Mouse (Mus musculus): Measurements from ENCODE around the gene Tigit. TPM values are rescaled to one million over a fixed set of nuclear protein-coding genes. Genes with fewer than 3 reads are reported as not detected.

The Tigit gene
- polyA plus RNA-seq, 1 experiment from 2014 or later = not detected

DNA sequence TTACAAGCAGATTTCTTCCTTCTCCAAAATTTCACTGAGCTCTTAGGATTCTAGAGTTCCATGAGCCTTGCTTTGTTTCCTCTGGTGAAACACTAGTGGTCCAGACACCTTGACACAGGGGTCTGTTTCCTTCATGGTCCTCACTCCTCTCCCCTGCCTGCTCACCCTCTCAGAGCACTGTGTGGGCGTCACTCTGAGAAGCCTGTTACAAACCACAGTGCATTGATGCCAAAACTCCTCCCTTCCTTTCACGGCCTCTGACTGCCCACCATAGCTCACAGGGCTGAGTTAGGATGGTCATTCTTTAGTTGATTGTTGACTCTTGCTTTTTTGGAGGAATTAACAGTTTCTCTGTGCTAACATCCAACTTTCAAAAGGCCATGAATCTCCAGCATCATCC is 43.6 kb downstream of the Tigit start:
- in situ Hi-C loops (cut with MboI; ENCODE audit: low pct_unique_long_range_greater_than_20kb) = no loop called here

DNA sequence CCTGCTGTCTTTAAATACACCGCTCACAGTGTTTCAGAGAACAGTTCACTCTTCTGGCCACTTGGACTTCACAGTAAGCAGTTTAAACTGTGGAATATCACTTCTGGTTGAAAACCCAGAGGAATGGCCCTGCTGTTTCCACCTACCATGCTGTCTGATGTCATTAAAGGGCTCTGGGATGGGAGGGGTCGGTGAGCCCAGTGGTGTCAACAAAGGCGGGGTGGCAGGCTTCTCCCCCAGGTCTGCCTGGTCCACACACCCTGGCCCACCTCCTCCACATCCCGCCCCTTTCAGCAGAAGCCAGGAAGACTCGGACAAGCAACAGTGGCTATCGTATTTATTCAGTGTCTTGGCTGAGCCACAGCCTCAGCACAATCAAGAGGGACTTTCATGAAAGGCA is 44.7 kb downstream of the Tigit start:
- no peak for ATAC-seq
- in situ Hi-C loops (cut with MboI; ENCODE audit: low pct_unique_long_range_greater_than_20kb) = no loop called here
- no peak for TF ChIP-seq CTCF (IDR thresholded peaks at IDR 0.05)

More for the DNA sequence above, 43.6 kb downstream of the Tigit start:
- CTCF ChIA-PET = no interaction called here
- ATAC-seq (no peak), DNase-seq (ENCODE audit: low read depth, low spot score) (no peak)
- POLR2A ChIA-PET = no interaction called here
- no peaks in the 10 kb centered on the region for H3K27me3 ChIP-seq
- TF ChIP-seq CTCF (IDR thresholded peaks at IDR 0.05) = no peak

DNA sequence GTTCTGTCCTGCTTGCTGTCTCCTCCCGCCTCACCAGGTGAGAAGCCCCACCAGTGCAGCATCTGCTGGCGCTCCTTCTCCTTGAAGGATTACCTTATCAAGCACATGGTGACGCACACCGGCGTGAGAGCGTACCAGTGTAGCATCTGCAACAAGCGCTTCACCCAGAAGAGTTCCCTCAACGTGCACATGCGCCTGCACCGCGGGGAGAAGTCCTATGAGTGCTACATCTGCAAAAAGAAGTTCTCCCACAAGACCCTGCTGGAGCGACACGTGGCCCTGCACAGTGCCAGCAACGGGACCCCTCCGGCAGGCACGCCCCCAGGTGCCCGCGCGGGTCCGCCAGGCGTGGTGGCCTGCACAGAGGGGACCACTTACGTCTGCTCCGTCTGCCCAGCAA is 45.7 kb downstream of the Tigit start:
- ATAC-seq (no peak), DNase-seq (ENCODE audit: low read depth, low spot score) (no peak)
- CTCF ChIA-PET = no interaction called here
- POLR2A ChIA-PET = no interaction called here
- no peaks in the 10 kb centered on the region for H3K27me3 ChIP-seq
- in situ Hi-C loops (cut with MboI; ENCODE audit: low pct_unique_long_range_greater_than_20kb) = no loop called here
- TF ChIP-seq CTCF (IDR thresholded peaks at IDR 0.05) = no peak

More for the DNA sequence above, 44.7 kb downstream of the Tigit start:
- no peaks in the 10 kb centered on the region for H3K27me3 ChIP-seq
- ChIA-PET POLR2A (no interaction called here), CTCF (no interaction called here)
- no peak for DNase-seq (ENCODE audit: low read depth, low spot score)

DNA sequence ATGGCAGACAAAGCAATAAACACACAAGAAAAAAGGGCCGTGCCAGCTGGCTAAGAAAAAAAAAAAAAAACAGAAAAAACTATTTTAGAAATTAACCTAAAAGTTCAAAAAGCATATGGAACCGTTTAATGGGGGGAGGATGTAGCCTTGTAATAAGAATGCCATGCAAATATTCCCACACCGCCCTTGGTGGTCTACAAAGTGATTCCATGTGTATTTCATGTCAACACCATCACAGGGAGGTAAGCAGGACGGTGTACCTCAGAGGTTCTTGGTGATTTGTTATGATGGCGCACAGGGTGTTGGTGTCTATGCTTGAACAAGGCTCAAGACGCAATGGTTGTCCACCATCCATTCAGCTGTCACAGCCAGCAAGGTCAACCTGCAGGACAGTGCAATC is 46.6 kb downstream of the Tigit start:
- no peak for DNase-seq (ENCODE audit: low read depth, low spot score)
- in situ Hi-C loops (cut with MboI; ENCODE audit: low pct_unique_long_range_greater_than_20kb) = no loop called here
- CTCF ChIA-PET = no interaction called here
- POLR2A ChIA-PET = interaction anchor here (0.6 kb wide), 1 partner anchor 14 kb away, joined by 4 read pairs; no protein-coding TSS in a partner anchor
- no peak for TF ChIP-seq CTCF (IDR thresholded peaks at IDR 0.05)
- no peak for ATAC-seq
- H3K27me3 ChIP-seq = no peaks in the 10 kb centered on the region

DNA sequence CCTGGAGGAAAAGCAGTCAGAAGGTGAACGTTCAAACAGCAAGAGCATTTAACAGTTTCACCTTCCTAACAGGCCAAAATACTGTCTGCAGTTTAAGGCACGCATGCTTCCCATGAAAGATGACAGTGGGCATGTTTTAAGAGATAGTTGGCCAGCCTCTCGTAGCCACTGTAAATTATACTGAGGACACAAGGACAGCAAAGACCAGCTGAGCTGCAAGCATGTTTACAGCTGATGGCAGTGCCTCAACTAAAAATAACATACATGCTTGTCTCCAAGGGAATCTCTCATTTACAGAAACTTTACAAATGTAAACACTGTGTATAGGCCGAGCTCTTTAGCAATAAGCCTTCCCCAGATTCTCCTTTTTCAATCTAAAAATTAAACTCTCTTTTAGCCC is 47.6 kb downstream of the Tigit start:
- DNase-seq (ENCODE audit: low read depth, low spot score) = no peak
- H3K27me3 ChIP-seq = no peaks in the 10 kb centered on the region
- ATAC-seq = no peak
- ChIA-PET POLR2A (no interaction called here), CTCF (no interaction called here)
- in situ Hi-C loops (cut with MboI; ENCODE audit: low pct_unique_long_range_greater_than_20kb) = no loop called here
- no peak for TF ChIP-seq CTCF (IDR thresholded peaks at IDR 0.05)

DNA sequence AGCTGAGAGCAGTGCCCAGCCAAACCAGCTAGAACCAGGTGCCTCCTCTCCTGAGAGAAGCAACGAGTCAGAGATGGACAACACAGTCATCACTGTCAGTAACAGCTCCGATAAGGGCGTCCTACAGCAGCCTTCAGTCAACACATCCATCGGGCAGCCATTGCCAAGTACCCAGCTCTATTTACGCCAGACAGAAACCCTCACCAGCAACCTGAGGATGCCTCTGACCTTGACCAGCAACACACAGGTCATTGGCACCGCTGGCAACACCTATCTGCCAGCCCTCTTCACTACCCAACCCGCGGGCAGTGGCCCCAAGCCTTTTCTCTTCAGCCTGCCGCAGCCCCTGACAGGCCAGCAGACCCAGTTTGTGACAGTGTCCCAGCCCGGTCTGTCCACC is 53.6 kb downstream of the Tigit start:
- in situ Hi-C loops (cut with MboI; ENCODE audit: low pct_unique_long_range_greater_than_20kb) = no loop called here
- POLR2A ChIA-PET = no interaction called here
- ATAC-seq = no peak
- no peak for DNase-seq (ENCODE audit: low read depth, low spot score)
- no peak for TF ChIP-seq CTCF (IDR thresholded peaks at IDR 0.05)
- CTCF ChIA-PET = no interaction called here
- no peaks in the 10 kb centered on the region for H3K27me3 ChIP-seq

DNA sequence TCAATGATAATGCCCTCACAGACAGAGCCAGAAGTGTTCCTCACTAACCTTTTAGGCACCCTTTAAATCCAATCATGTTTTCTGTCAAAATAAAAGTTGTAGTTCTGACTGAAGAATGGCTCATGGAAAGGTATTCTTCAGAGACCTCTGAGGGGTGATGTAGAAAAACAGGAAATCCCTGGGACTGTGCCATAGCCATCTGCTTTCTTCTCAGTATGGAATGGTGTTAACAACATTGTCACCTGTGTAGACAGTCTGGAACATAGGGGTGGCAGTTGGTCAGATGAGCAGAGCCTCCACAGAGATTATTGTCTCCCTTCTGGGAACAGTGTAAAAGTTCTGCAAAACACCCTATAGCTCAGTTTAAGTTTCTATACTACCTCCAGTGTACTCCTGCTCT is 55.9 kb downstream of the Tigit start:
- ATAC-seq (no peak), DNase-seq (ENCODE audit: low read depth, low spot score) (no peak)
- in situ Hi-C loops (cut with MboI; ENCODE audit: low pct_unique_long_range_greater_than_20kb) = no loop called here
- ChIA-PET POLR2A (no interaction called here), CTCF (no interaction called here)
- H3K27me3 ChIP-seq = no peaks in the 10 kb centered on the region
- TF ChIP-seq CTCF (IDR thresholded peaks at IDR 0.05) = no peak

DNA sequence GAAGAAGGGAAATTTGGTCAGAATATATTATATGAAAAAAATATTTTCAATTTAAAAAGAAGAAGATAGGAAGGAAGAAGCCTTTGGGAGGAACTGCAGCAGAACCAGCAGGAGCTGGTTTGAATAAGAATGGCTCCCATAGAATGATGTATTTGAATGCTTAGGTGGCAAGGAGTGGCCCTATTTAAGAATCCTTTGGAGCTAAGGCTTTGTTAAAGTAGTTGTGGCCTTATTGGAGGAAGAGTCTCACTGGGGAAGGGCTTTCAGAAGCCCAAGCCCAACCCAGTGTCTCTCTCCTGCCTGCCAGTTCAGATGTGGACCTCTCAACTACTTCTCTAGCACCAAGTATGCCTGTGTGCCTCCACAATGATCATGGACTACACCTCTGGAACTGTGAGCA is 56.9 kb downstream of the Tigit start:
- ATAC-seq = no peak
- in situ Hi-C loops (cut with MboI; ENCODE audit: low pct_unique_long_range_greater_than_20kb) = no loop called here
- TF ChIP-seq CTCF (IDR thresholded peaks at IDR 0.05) = no peak
- H3K27me3 ChIP-seq = no peaks in the 10 kb centered on the region
- ChIA-PET POLR2A (no interaction called here), CTCF (no interaction called here)
- no peak for DNase-seq (ENCODE audit: low read depth, low spot score)

DNA sequence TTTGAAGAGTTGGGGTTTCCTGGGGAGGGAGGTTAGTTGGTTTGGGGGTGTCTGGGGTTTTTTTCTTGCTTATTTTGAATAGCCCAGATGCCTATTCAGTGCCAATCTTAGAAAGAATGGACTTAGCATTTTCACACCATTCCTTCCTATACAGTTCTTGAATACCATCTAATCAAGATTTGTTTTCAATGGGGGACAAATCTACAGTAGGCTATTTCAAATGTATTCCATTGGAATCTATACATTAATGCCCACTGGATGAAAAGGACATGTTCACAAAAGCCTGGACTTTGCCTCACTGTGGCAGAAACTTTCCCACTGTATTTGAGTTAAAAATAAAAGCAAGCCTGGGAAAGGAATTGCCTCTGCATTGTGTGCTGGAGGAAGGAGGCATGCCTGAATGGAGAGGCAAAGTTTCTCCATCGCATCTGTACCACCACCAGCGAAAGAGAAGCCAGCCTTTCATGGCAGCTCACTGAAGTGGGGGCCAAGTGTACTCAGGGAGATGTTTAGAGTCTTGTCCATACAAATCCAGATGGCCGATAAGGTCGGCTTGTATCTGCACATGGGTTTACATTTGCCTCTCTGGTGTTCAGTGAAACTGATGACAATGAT is 59.4 kb downstream of the Tigit start:
- ATAC-seq (no peak), DNase-seq (ENCODE audit: low read depth, low spot score) (no peak)
- ChIA-PET CTCF (no interaction called here), POLR2A (no interaction called here)
- in situ Hi-C loops (cut with MboI; ENCODE audit: low pct_unique_long_range_greater_than_20kb) = no loop called here
- no peak for TF ChIP-seq CTCF (IDR thresholded peaks at IDR 0.05)
- no peaks in the 10 kb centered on the region for H3K27me3 ChIP-seq

DNA sequence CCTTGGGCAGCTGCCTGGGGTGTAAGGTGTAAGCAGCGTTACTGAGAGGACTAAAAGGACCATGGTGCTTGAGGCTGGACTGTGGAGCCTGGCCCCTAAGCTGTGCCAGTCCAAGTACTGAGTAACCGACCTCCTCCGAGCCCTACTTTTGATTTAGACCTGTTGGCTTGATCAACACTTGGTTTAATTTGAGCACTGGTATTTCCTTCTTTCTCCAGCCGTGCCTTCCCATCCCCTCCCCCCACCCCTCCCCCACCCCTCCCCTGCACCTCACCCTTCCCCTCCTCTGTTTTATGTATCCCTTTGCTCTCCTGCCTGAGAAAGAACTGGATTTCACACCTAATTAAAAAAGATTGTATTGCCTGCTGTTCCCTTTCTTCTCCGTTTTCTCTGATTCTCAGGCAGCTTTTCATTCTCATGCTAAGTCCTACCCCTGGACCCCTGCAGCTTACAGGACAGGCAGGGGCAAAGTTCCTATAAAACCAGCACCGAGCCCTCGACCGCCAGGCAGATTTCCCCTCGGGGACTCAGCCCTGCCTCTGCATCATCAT is 60.3 kb downstream of the Tigit start:
- ATAC-seq (no peak), DNase-seq (ENCODE audit: low read depth, low spot score) (no peak)
- TF ChIP-seq CTCF (IDR thresholded peaks at IDR 0.05) = no peak
- CTCF ChIA-PET = no interaction called here
- H3K27me3 ChIP-seq = no peaks in the 10 kb centered on the region
- POLR2A ChIA-PET = interaction anchor here (0.7 kb wide), 1 partner anchor 25 kb away, joined by 3 read pairs; no protein-coding TSS in a partner anchor
- in situ Hi-C loops (cut with MboI; ENCODE audit: low pct_unique_long_range_greater_than_20kb) = no loop called here

DNA sequence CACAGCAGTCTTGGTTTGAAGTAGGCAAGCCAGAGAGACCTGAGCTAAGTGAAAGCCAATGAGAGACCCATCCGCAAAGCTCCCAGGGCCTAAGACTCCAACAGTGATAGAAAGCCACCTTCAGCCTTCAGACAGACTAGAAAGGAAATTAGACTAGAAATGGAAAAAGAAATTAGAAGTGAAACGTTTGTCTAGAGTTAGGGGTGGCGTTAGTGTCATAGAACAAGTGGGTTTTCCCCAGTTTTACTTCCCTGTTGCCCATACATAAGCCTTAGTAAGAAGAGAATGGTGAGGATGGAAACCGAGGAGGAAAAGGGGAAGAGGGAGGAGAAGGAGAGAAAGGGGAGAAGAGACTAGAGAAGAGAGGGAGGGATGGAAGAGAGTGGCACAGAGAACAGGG is 61.4 kb downstream of the Tigit start:
- in situ Hi-C loops (cut with MboI; ENCODE audit: low pct_unique_long_range_greater_than_20kb) = no loop called here
- POLR2A ChIA-PET = no interaction called here
- no peak for ATAC-seq

DNA sequence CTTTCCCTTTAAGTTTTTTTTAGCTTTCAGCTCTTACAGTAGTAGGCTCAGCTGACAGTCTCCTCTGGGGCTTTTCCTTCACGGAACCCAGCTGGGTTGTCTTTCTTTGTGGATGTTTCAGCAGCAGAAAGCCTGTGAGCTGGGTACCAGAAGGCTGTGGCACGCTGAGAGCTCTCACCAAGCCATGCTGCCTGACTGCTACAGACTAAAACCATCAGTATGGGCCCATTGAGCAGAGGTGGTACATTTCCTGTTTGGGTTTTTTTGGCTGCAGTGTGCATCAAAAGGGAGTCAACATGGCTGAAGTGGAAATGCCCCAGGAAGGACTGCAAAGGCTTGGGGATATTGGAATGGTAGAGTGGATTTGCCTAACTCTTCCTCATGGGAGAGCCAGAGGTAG is 64.2 kb downstream of the Tigit start:
- POLR2A ChIA-PET = no interaction called here
- in situ Hi-C loops (cut with MboI; ENCODE audit: low pct_unique_long_range_greater_than_20kb) = loop anchor here (10.0 to 25.0 kb wide), 2 partner anchors 685 to 762 kb away; no protein-coding TSS in a partner anchor

More for the DNA sequence above, 61.4 kb downstream of the Tigit start:
- no peak for DNase-seq (ENCODE audit: low read depth, low spot score)
- CTCF ChIA-PET = interaction anchor here (1.0 to 1.4 kb wide), 2 partner anchors 9 to 10 kb away, joined by 3 read pairs; no protein-coding TSS in a partner anchor
- no peak for TF ChIP-seq CTCF (IDR thresholded peaks at IDR 0.05)
- no peaks in the 10 kb centered on the region for H3K27me3 ChIP-seq

More for the DNA sequence above, 64.2 kb downstream of the Tigit start:
- CTCF ChIA-PET = no interaction called here
- ATAC-seq (no peak), DNase-seq (ENCODE audit: low read depth, low spot score) (no peak)
- no peak for TF ChIP-seq CTCF (IDR thresholded peaks at IDR 0.05)
- no peaks in the 10 kb centered on the region for H3K27me3 ChIP-seq

Other genes starting within 250 kb of the Tigit start
- gene Drd3, start 89.9 kb upstream of the Tigit start, polyA plus RNA-seq (2021) = not detected
- gene Ccdc191, start 225.7 kb upstream of the Tigit start, polyA plus RNA-seq (2021) = 12.6 TPM